In genomic region chr4:43533270-43533669, GRCm38 (mm10) we compare ENCODE assay signal across 21 mouse cellular contexts. TPM values are rescaled to one million over a fixed set of nuclear protein-coding genes. Genes with fewer than 3 reads are reported as not detected.
DNase-seq lines count a peak whose midpoint lies in the region; ATAC-seq and TF ChIP-seq lines count a peak whose summit lies in the region.
"Had no signal": no experiment of that assay in that cellular context is flagged by ENCODE, and none has a peak within 500 bp of the region (broad histone marks: within the 10 kb centered on the region; RNA-seq: fewer than 3 reads in every experiment).

No protein-coding gene starts in this region.

- no peak overlapping the region for H3K4me2 ChIP-seq in kidney, embryonic 15.5 days
- H3K4me2 ChIP-seq: hindbrain, embryonic 15.5 days; intestine, embryonic 15.5 days; midbrain, embryonic 11.5 days; neural tube, embryonic 13.5 days had no signal

- H3K27me3 ChIP-seq in kidney, embryonic 15.5 days = no peaks in the 10 kb centered on the region
- H3K27me3 ChIP-seq in E14TG2a.4 (ENCODE audit: insufficient read depth, low read length) = no peaks in the 10 kb centered on the region
- H3K27me3 ChIP-seq: CH12.LX; hindbrain, embryonic 15.5 days; intestine, embryonic 15.5 days; neural tube, embryonic 13.5 days had no signal

- 0 out of 2 replicates have a peak, but pooled peaks cover 5% of the 10 kb centered on the region for H3K4me1 ChIP-seq in kidney, embryonic 15.5 days
- H3K4me1 ChIP-seq in E14TG2a.4 (replicated peaks; ENCODE audit: low read depth, low read length) = peaks cover 36% of the 10 kb centered on the region
- H3K4me1 ChIP-seq: hindbrain, embryonic 15.5 days; intestine, embryonic 15.5 days had no signal

- DNase-seq in kidney, adult 18-20 months = peak; percentile 41
- DNase-seq in adrenal gland, postnatal 14 days = peak; percentile 86
- DNase-seq in kidney, postnatal 25 days = peak; percentile 56 to 75
- DNase-seq in T-cell, adult 2 months (ENCODE audit: low spot score) = no peak
- DNase-seq in right cerebral cortex, postnatal 36 days (ENCODE audit: low spot score in 2 of 2) = no peak
- DNase-seq: cerebellum, adult 18-20 months; gastrocnemius, postnatal 14 days; heart, adult 18-20 months; heart, postnatal 4 days; layer of hippocampus, postnatal 36 days; right cerebral cortex, postnatal 25 days; thymus, postnatal 36 days had no signal

- no peak overlapping the region for H3K4me3 ChIP-seq in kidney, embryonic 15.5 days (replicated peaks)
- H3K4me3 ChIP-seq in E14TG2a.4 (replicated peaks; ENCODE audit: low read length) = peak overlapping the region; percentile 57; the same call in 1 of the 2 replicates
- H3K4me3 ChIP-seq: hindbrain, embryonic 15.5 days; intestine, embryonic 15.5 days; neural tube, embryonic 13.5 days had no signal

- ATAC-seq in kidney, embryonic 15.5 days (replicated peaks; ENCODE audit: low FRiP score) = no peak
- ATAC-seq: intestine, embryonic 15.5 days; lung, postnatal 0 days had no signal

- H3K36me3 ChIP-seq in kidney, embryonic 15.5 days = peaks cover 75% of the 10 kb centered on the region
- peaks cover 74% of the 10 kb centered on the region for H3K36me3 ChIP-seq in E14TG2a.4 (ENCODE audit: insufficient read depth, low read length)

- TF ChIP-seq CTCF in E14TG2a.4 (conservative IDR thresholded peaks at IDR 0.05; ENCODE audit: low read length) = no peak

- H3K9ac ChIP-seq in kidney, embryonic 15.5 days = no peak overlapping the region
- H3K9ac ChIP-seq: hindbrain, embryonic 15.5 days; intestine, embryonic 15.5 days; neural tube, embryonic 13.5 days had no signal

- H3K27ac ChIP-seq in kidney, embryonic 15.5 days = no peak overlapping the region
- H3K27ac ChIP-seq: hindbrain, embryonic 15.5 days; intestine, embryonic 15.5 days; neural tube, embryonic 13.5 days had no signal

- WGBS in kidney, embryonic 15.5 days = 77% methylated on average over 9 of the region's 9 CpGs

- no peaks in the 10 kb centered on the region for H3K9me3 ChIP-seq in kidney, embryonic 15.5 days (replicated peaks)
- peaks cover 2% of the 10 kb centered on the region; the same call in 1 of the 2 replicates for H3K9me3 ChIP-seq in E14TG2a.4 (ENCODE audit: low read length)
- H3K9me3 ChIP-seq: hindbrain, embryonic 15.5 days; intestine, embryonic 15.5 days; neural tube, embryonic 13.5 days had no signal

RNA-seq across cellular contexts. Expression of gene Tpm2, which starts 9.7 kb away (rescaled TPM):
- polyA plus RNA-seq in kidney, embryonic 15.5 days (2015; fragmentation: Nextera tagmentation; extraction: Ambion mirVana) = 248 and 303 TPM in 2 replicates
- 84.5 and 88.0 TPM in 2 replicates for total RNA-seq in adrenal gland, postnatal 14 days (2021)

RNA-seq across cellular contexts. Expression of gene Car9, which starts 26.5 kb away (rescaled TPM):
- 1.7 and 2.1 TPM in 2 replicates for polyA plus RNA-seq in kidney, embryonic 15.5 days (2015; fragmentation: Nextera tagmentation; extraction: Ambion mirVana)
- 0.37 and 0.83 TPM in 2 replicates for total RNA-seq in adrenal gland, postnatal 14 days (2021)
- total RNA-seq: CH12.LX; layer of hippocampus, adult 18-20 months had no signal

RNA-seq across cellular contexts. Expression of gene Creb3, which starts 28.9 kb away (rescaled TPM):
- 61.6 and 66.4 TPM in 2 replicates for polyA plus RNA-seq in kidney, embryonic 15.5 days (2015; fragmentation: Nextera tagmentation; extraction: Ambion mirVana)
- total RNA-seq in adrenal gland, postnatal 14 days (2021) = 108 and 117 TPM in 2 replicates

RNA-seq across cellular contexts. Expression of gene Tln1, which starts 29.2 kb away (rescaled TPM):
- 71.8 and 81.0 TPM in 2 replicates for polyA plus RNA-seq in kidney, embryonic 15.5 days (2015; fragmentation: Nextera tagmentation; extraction: Ambion mirVana)
- 201 and 213 TPM in 2 replicates for total RNA-seq in adrenal gland, postnatal 14 days (2021)

RNA-seq across cellular contexts. Expression of gene Arhgef39, which starts 33.8 kb away (rescaled TPM):
- 40.8 and 45.3 TPM in 2 replicates for polyA plus RNA-seq in kidney, embryonic 15.5 days (2015; fragmentation: Nextera tagmentation; extraction: Ambion mirVana)
- total RNA-seq in adrenal gland, postnatal 14 days (2021) = 5.2 and 6.8 TPM in 2 replicates
- total RNA-seq: layer of hippocampus, adult 18-20 months had no signal

Comparison
In these comparisons a context has a peak if more than half of its experiments do, and no peak if none do; other contexts are left out.
1. DNase-seq: peak in kidney, adult 18-20 months (single experiment), adrenal gland, postnatal 14 days (single experiment) and kidney, postnatal 25 days (2 of 2); none in T-cell, adult 2 months (single experiment) and right cerebral cortex, postnatal 36 days (0 of 2).